Mouse (Mus musculus): Measurements from ENCODE around the gene Slc22a21. TPM values are rescaled to one million over a fixed set of nuclear protein-coding genes. Genes with fewer than 3 reads are reported as not detected.
A peak's percentile ranks its signal among the peaks of the same experiment; 100 is the strongest.
"Not testable (repeated sequence)": the region's sequence is repeated elsewhere in the genome, so short reads cannot be mapped to it uniquely, and the experiment has no call there.

The Slc22a21 gene
- polyA plus RNA-seq, 1 experiment from 2014 or later: 2.5 TPM

GRCm38 (mm10) chr11:54002761-54003717 is 22.9 kb upstream of the Slc22a21 start:
- not testable (repeated sequence) for H3K27ac ChIP-seq (ENCODE audit: low read depth, low read length); H3K27me3 ChIP-seq (ENCODE audit: control insufficient read depth, insufficient read depth, low read length); H3K36me3 ChIP-seq (ENCODE audit: control insufficient read depth, insufficient read depth, low read length); H3K4me2 ChIP-seq; H3K9me3 ChIP-seq (ENCODE audit: control insufficient read depth, low read length); H3K4me1 ChIP-seq (ENCODE audit: control insufficient read depth, insufficient read depth, low read length); H3K9ac ChIP-seq (ENCODE audit: low read length); H3K4me3 ChIP-seq (ENCODE audit: low read depth, low read length)
- WGBS: 51% methylated on average over 12 of the region's 12 CpGs
- peak; percentile 48; the same call in 1 of the 2 replicates for ATAC-seq (ENCODE audit: low FRiP score)
- peak; percentile 90 for DNase-seq (ENCODE audit: low spot score, missing footprints)

- DNase-seq (ENCODE audit: low spot score, missing footprints): peak; percentile 90
- Histone ChIP-seq H3K27me3 (ENCODE audit: control insufficient read depth, insufficient read depth, low read length) (no peaks in the 10 kb centered on the region), H3K4me2 (no peak overlapping the region), H3K4me1 (ENCODE audit: control insufficient read depth, insufficient read depth, low read length) (no peaks in the 10 kb centered on the region), H3K9ac (ENCODE audit: low read length) (0 out of 2 replicates have a peak overlapping the region, but pooled peaks have one; percentile 5), H3K27ac (ENCODE audit: low read depth, low read length) (no peak overlapping the region), H3K9me3 (ENCODE audit: control insufficient read depth, low read length) (no peaks in the 10 kb centered on the region), H3K4me3 (ENCODE audit: low read depth, low read length) (no peak overlapping the region), H3K36me3 (ENCODE audit: control insufficient read depth, insufficient read depth, low read length) (no peaks in the 10 kb centered on the region)
- ATAC-seq (ENCODE audit: low FRiP score): 0 out of 2 replicates have a peak, but pooled peaks have one; percentile 22
- 3% methylated on average over 5 of the region's 5 CpGs for WGBS
Observed at GRCm38 (mm10) chr11:54002147-54002760, 22.1 kb upstream of the Slc22a21 start.

- WGBS: 82% methylated on average over 2 of the region's 2 CpGs
- no peak overlapping the region for H3K27ac ChIP-seq (ENCODE audit: low read depth, low read length)
- no peak for DNase-seq (ENCODE audit: low spot score, missing footprints)
Observed at GRCm38 (mm10) chr11:53997661-53998060, 17.5 kb upstream of the Slc22a21 start.

GRCm38 (mm10) chr11:53992264-53992663 is 12.1 kb upstream of the Slc22a21 start:
- H3K36me3 ChIP-seq (ENCODE audit: control insufficient read depth, insufficient read depth, low read length): no peaks in the 10 kb centered on the region
- ATAC-seq (ENCODE audit: low FRiP score): no peak
- no peak overlapping the region for H3K4me2 ChIP-seq
- DNase-seq (ENCODE audit: low spot score, missing footprints): peak; percentile 8
- no peak overlapping the region for H3K27ac ChIP-seq (ENCODE audit: low read depth, low read length)
- H3K4me3 ChIP-seq (ENCODE audit: low read depth, low read length): no peak overlapping the region
- no peak overlapping the region for H3K9ac ChIP-seq (ENCODE audit: low read length)
- no peaks in the 10 kb centered on the region for H3K4me1 ChIP-seq (ENCODE audit: control insufficient read depth, insufficient read depth, low read length)
- H3K9me3 ChIP-seq (ENCODE audit: control insufficient read depth, low read length): no peaks in the 10 kb centered on the region
- H3K27me3 ChIP-seq (ENCODE audit: control insufficient read depth, insufficient read depth, low read length): no peaks in the 10 kb centered on the region
- WGBS: 90% methylated on average over 4 of the region's 4 CpGs

More at GRCm38 (mm10) chr11:53997661-53998060, 17.5 kb upstream of the Slc22a21 start:
- H3K36me3 ChIP-seq (ENCODE audit: control insufficient read depth, insufficient read depth, low read length): no peaks in the 10 kb centered on the region
- ATAC-seq (ENCODE audit: low FRiP score): no peak
- no peak overlapping the region for H3K4me3 ChIP-seq (ENCODE audit: low read depth, low read length)
- no peak overlapping the region for H3K4me2 ChIP-seq
- no peak overlapping the region for H3K9ac ChIP-seq (ENCODE audit: low read length)
- H3K9me3 ChIP-seq (ENCODE audit: control insufficient read depth, low read length): no peaks in the 10 kb centered on the region
- no peaks in the 10 kb centered on the region for H3K4me1 ChIP-seq (ENCODE audit: control insufficient read depth, insufficient read depth, low read length)
- no peaks in the 10 kb centered on the region for H3K27me3 ChIP-seq (ENCODE audit: control insufficient read depth, insufficient read depth, low read length)

GRCm38 (mm10) chr11:53989232-53989631 is 9.1 kb upstream of the Slc22a21 start:
- WGBS: 47% methylated on average over 1 of the region's 1 CpGs
- H3K4me1 ChIP-seq (ENCODE audit: control insufficient read depth, insufficient read depth, low read length): no peaks in the 10 kb centered on the region
- H3K4me3 ChIP-seq (ENCODE audit: low read depth, low read length): no peak overlapping the region
- no peaks in the 10 kb centered on the region for H3K9me3 ChIP-seq (ENCODE audit: control insufficient read depth, low read length)
- peak; percentile 17 for DNase-seq (ENCODE audit: low spot score, missing footprints)
- no peak overlapping the region for H3K4me2 ChIP-seq
- no peak for ATAC-seq (ENCODE audit: low FRiP score)
- no peaks in the 10 kb centered on the region for H3K27me3 ChIP-seq (ENCODE audit: control insufficient read depth, insufficient read depth, low read length)
- no peak overlapping the region for H3K9ac ChIP-seq (ENCODE audit: low read length)
- H3K36me3 ChIP-seq (ENCODE audit: control insufficient read depth, insufficient read depth, low read length): no peaks in the 10 kb centered on the region
- no peak overlapping the region for H3K27ac ChIP-seq (ENCODE audit: low read depth, low read length)

GRCm38 (mm10) chr11:53988081-53988480 is 7.9 kb upstream of the Slc22a21 start:
- DNase-seq (ENCODE audit: low spot score, missing footprints) (peak; percentile 19), ATAC-seq (ENCODE audit: low FRiP score) (no peak)
- no peaks in the 10 kb centered on the region for H3K36me3 ChIP-seq (ENCODE audit: control insufficient read depth, insufficient read depth, low read length)
- no peak overlapping the region for H3K27ac ChIP-seq (ENCODE audit: low read depth, low read length)
- H3K9me3 ChIP-seq (ENCODE audit: control insufficient read depth, low read length): no peaks in the 10 kb centered on the region
- no peak overlapping the region for H3K9ac ChIP-seq (ENCODE audit: low read length)
- no peaks in the 10 kb centered on the region for H3K4me1 ChIP-seq (ENCODE audit: control insufficient read depth, insufficient read depth, low read length)
- no peak overlapping the region for H3K4me3 ChIP-seq (ENCODE audit: low read depth, low read length)
- H3K4me2 ChIP-seq: no peak overlapping the region
- 82% methylated on average over 4 of the region's 4 CpGs for WGBS
- H3K27me3 ChIP-seq (ENCODE audit: control insufficient read depth, insufficient read depth, low read length): no peaks in the 10 kb centered on the region

GRCm38 (mm10) chr11:53981396-53981795 is 1.3 kb upstream of the Slc22a21 start:
- ATAC-seq (ENCODE audit: low FRiP score) (no peak), DNase-seq (ENCODE audit: low spot score, missing footprints) (peak; percentile 83)
- no peak overlapping the region for H3K9ac ChIP-seq (ENCODE audit: low read length)
- no peak overlapping the region for H3K4me2 ChIP-seq
- no peaks in the 10 kb centered on the region for H3K36me3 ChIP-seq (ENCODE audit: control insufficient read depth, insufficient read depth, low read length)
- no peaks in the 10 kb centered on the region for H3K9me3 ChIP-seq (ENCODE audit: control insufficient read depth, low read length)
- peaks cover 6% of the 10 kb centered on the region; the same call in 1 of the 2 replicates for H3K27me3 ChIP-seq (ENCODE audit: control insufficient read depth, insufficient read depth, low read length)
- H3K27ac ChIP-seq (ENCODE audit: low read depth, low read length): no peak overlapping the region
- H3K4me1 ChIP-seq (ENCODE audit: control insufficient read depth, insufficient read depth, low read length): peaks cover 2% of the 10 kb centered on the region
- 86% methylated on average over 4 of the region's 4 CpGs for WGBS
- no peak overlapping the region for H3K4me3 ChIP-seq (ENCODE audit: low read depth, low read length)

GRCm38 (mm10) chr11:53979456-53979787 is 710 bp downstream of the Slc22a21 start:
- DNase-seq (ENCODE audit: low spot score, missing footprints) (peak; percentile 94), ATAC-seq (ENCODE audit: low FRiP score) (peak; percentile 40; the same call in 1 of the 2 replicates)
- WGBS: under 1% methylated on average over 23 of the region's 23 CpGs
- not testable (repeated sequence) for H3K4me1 ChIP-seq (ENCODE audit: control insufficient read depth, insufficient read depth, low read length); H3K36me3 ChIP-seq (ENCODE audit: control insufficient read depth, insufficient read depth, low read length); H3K27me3 ChIP-seq (ENCODE audit: control insufficient read depth, insufficient read depth, low read length); H3K27ac ChIP-seq (ENCODE audit: low read depth, low read length); H3K9me3 ChIP-seq (ENCODE audit: control insufficient read depth, low read length)
- Histone ChIP-seq H3K9ac (ENCODE audit: low read length) (peak overlapping the region; percentile 61), H3K4me3 (ENCODE audit: low read depth, low read length) (peak overlapping the region; percentile 56), H3K4me2 (peak overlapping the region; percentile 92)

- peaks cover 2% of the 10 kb centered on the region for H3K4me1 ChIP-seq (ENCODE audit: control insufficient read depth, insufficient read depth, low read length)
- H3K9me3 ChIP-seq (ENCODE audit: control insufficient read depth, low read length): no peaks in the 10 kb centered on the region
- peaks cover 6% of the 10 kb centered on the region; the same call in 1 of the 2 replicates for H3K27me3 ChIP-seq (ENCODE audit: control insufficient read depth, insufficient read depth, low read length)
- no peak for DNase-seq (ENCODE audit: low spot score, missing footprints)
- no peak overlapping the region for H3K4me3 ChIP-seq (ENCODE audit: low read depth, low read length)
- H3K4me2 ChIP-seq: no peak overlapping the region
- WGBS: 80% methylated on average over 3 of the region's 3 CpGs
- H3K9ac ChIP-seq (ENCODE audit: low read length): no peak overlapping the region
- no peak overlapping the region for H3K27ac ChIP-seq (ENCODE audit: low read depth, low read length)
- H3K36me3 ChIP-seq (ENCODE audit: control insufficient read depth, insufficient read depth, low read length): no peaks in the 10 kb centered on the region
- ATAC-seq (ENCODE audit: low FRiP score): no peak
Observed at GRCm38 (mm10) chr11:53977672-53978071, 2.5 kb downstream of the Slc22a21 start.

All from midbrain, embryonic 11.5 days (tissue).